Mouse (Mus musculus) T-helper 2 cell (primary cell): ENCODE results near the gene Slc12a6.
"Not testable (repeated sequence)": the region's sequence is repeated elsewhere in the genome, so short reads cannot be mapped to it uniquely, and the experiment has no call there.

Source experiments
- in situ Hi-C: fragments of 300-600 bp; cut with MboI, MseI; formaldehyde crosslinking; loops from one replicate; pipeline ENCODE4 v1.15.1; 2025; ENCODE audit warnings: high pct_unique_total_duplicates

Gene Slc12a6

GRCm38 (mm10) chr2:112261748-112262653 lies 3.6 kb upstream of the Slc12a6 start, which contains the start of gene Nop10:
Gene Nop10 (plus strand): TSS chr2:112261926.
- in situ Hi-C loops, result loop anchor here (25.0 kb wide), 2 partner anchors 225 to 1575 kb away; partner anchors contain the start of genes Arhgap11a, Aven, Chrm5 and Scg5

- in situ Hi-C loops, result loop anchor here (25.0 kb wide), 2 partner anchors 224 to 1574 kb away; partner anchors contain the start of genes Arhgap11a, Aven, Chrm5 and Scg5
Measured at GRCm38 (mm10) chr2:112262779-112263295, 2.8 kb upstream of the Slc12a6 start.

GRCm38 (mm10) chr2:112264364-112264763 lies 1.3 kb upstream of the Slc12a6 start:
- in situ Hi-C loops, result loop anchor here (25.0 kb wide), 2 partner anchors 223 to 1573 kb away; partner anchors contain the start of genes Arhgap11a, Aven, Chrm5 and Scg5

- in situ Hi-C loops, result loop anchor here (5.0 to 25.0 kb wide), 3 partner anchors 106 to 1571 kb away; partner anchors contain the start of genes Arhgap11a, Aven, Chrm5 and Scg5
Measured at GRCm38 (mm10) chr2:112266242-112266592, 592 bp downstream of the Slc12a6 start, which contains the start of gene Gm21985. Gene Gm21985 (plus strand): TSS chr2:112266314.

GRCm38 (mm10) chr2:112266780-112267179 lies 1.2 kb downstream of the Slc12a6 start:
- in situ Hi-C loops, result loop anchor here (5.0 to 25.0 kb wide), 3 partner anchors 106 to 1571 kb away; partner anchors contain the start of genes Arhgap11a, Aven, Chrm5 and Scg5

DNA sequence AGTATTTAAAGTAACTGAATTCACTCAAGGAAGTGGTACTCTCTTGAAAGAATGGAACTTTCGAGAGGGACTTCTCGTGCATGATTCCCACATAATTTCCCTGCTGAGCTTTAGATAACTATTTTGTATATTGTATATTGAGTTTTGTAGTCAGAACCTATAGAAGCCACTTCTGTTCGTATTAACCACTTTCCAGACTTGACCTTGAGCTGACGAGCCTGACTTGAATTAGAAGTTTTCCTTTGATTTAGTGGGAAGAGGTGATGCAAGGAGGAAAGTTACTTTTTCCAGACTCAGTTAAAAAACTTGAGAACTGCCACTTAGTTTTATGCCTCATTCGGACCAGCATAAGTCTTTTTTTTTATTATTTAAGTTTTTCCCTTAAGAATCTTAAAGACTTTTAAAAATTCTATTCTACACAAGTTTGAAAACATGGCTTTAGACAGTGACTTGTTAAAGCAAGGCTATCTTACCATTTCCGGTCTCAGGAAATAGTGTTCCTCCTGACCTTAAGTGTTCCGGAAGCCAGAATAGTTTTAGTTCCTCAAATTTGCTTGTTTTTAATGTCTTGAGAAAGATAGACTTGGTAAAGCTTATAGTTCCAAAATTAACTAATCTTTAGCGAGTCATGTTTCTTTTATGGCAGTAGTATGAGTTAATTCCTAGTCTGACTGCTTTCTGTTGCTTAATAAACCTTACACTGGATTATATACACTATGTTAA lies 2.1 kb downstream of the Slc12a6 start:
- in situ Hi-C loops, result loop anchor here (5.0 to 25.0 kb wide), 3 partner anchors 105 to 1570 kb away; partner anchors contain the start of genes Arhgap11a, Aven, Chrm5 and Scg5

DNA sequence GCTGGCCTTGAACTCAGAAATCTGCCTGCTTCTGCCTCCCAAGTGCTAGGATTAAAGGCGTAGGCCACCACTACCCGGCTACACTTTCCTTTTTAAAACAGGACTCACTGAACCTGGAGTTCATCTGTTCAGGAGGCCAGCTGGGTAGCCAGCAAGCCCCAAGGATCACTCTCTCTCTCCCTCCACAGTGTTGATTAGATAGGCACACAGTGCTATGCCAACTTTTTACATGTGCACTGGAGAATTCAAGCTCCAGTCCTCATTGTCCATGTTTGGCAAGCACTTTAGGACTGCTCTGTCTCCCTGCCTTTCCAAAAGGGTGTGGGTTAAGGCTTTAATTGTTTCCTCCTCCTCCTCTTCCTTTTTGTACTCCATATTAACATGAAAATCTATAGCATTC lies 4.4 kb downstream of the Slc12a6 start:
- in situ Hi-C loops, result loop anchor here (25.0 kb wide), 2 partner anchors 217 to 1567 kb away; partner anchors contain the start of genes Arhgap11a, Aven, Chrm5 and Scg5

GRCm38 (mm10) chr2:112272909-112273308 lies 7.3 kb downstream of the Slc12a6 start:
- in situ Hi-C loops, result loop anchor here (25.0 kb wide), 2 partner anchors 214 to 1564 kb away; partner anchors contain the start of genes Arhgap11a, Aven, Chrm5 and Scg5

DNA sequence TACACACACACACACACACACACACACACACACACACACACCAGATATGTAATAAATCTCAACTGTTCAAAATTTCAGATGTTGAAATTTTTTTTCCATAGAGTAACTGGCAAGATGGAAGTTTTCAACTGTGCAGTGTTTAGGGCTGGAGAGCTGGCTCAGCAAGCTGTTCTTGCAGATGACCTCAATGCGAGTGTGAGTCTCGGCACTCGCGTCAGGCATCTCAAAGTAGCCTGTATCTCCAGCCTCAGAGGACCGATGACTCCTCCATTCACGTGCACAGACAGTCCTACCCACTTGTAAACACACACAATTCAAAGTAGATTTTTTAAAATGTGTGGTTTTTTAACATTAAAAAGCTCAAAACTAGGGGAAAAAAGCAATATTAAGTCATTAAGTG lies 7.8 kb downstream of the Slc12a6 start:
- in situ Hi-C loops, result loop anchor here (25.0 kb wide), 2 partner anchors 214 to 1564 kb away; partner anchors contain the start of genes Arhgap11a, Aven, Chrm5 and Scg5

- in situ Hi-C loops, result no loop called here
Measured at GRCm38 (mm10) chr2:112276870-112277269, 11.2 kb downstream of the Slc12a6 start.

GRCm38 (mm10) chr2:112282846-112283245 lies 17.2 kb downstream of the Slc12a6 start:
- in situ Hi-C loops, result no loop called here

- in situ Hi-C loops, result no loop called here
Measured at GRCm38 (mm10) chr2:112284363-112285030, 18.9 kb downstream of the Slc12a6 start.

GRCm38 (mm10) chr2:112285031-112285390 lies 19.4 kb downstream of the Slc12a6 start:
- in situ Hi-C loops, result no loop called here

DNA sequence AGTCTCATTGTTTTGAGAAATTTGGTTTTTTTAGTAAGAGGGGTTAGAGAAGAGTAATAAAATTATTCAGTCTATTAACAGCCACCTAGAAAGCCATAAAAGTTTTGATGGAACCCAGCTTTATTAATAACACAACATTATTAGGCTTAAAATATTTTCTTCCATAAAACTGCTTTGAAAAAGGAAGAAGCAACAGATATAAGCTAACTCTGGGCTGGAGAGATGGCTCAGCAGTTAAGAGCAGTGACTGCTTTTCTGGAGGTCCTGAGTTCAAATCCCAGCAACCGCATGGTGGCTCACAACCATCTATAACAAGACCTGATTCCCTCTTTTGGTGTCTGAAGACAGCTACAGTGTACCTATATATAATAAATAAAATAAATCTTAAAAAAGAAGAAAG lies 20.4 kb downstream of the Slc12a6 start:
- in situ Hi-C loops, result not testable (repeated sequence)

- in situ Hi-C loops, result no loop called here
Measured at GRCm38 (mm10) chr2:112287059-112287458, 21.4 kb downstream of the Slc12a6 start.

DNA sequence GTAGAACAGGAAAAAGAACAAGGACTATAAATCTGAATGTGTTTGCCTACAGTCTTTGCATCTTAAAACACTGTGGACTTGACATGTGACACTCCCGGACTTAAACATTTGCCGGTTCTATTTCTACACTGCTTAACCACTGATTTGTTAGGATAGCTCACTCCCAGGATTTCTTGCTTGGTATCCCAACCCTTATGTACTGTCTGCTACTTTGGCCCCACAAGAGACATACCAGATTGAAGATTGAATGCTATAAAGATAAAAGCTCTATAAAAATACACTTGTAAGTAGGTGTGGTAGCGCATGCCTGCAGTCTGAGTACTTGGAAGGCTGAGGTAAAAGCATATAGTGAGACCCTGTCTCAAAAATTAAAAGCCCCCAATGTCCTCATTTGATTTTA lies 23.9 kb downstream of the Slc12a6 start:
- in situ Hi-C loops, result no loop called here

DNA sequence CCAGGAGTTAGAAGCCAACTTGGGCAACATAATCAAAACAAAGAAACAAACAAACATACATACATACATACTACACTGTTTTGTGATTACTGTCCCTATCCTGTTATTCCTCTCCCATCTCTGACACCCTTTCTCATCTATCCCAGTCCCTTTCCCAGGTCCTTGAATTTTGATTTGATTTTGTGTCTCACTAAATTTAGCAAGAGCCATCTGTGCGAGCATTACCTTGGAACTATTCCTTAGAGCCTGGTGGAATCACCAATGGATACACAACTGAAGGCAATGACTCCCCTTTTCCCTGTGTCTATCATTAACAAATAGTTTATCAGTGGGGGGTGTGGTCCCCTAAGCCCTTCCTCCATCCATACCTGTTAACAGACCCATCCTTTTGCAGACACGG lies 27.2 kb downstream of the Slc12a6 start:
- in situ Hi-C loops, result no loop called here

GRCm38 (mm10) chr2:112296211-112296610 lies 30.6 kb downstream of the Slc12a6 start:
- in situ Hi-C loops, result no loop called here

- in situ Hi-C loops, result no loop called here
Measured at GRCm38 (mm10) chr2:112298221-112298620, 32.6 kb downstream of the Slc12a6 start.

DNA sequence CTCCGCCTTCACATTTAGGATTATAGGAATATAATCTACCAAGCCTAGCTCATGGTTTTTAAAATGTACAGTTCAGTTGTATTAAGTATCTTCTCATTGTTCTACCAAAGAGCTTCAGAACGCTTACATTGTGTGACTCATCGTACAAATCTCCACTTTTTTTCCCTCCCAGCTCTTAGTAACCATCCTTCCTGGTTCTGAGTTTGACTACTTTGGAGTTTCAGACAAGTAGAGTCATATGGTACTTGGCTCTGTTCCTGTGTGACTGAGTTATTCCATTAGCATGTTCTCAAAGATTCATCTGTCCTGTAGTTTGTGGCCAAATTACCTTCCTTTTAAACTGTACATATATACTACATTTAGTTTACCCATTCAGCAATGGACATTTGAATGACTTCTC lies 43.0 kb downstream of the Slc12a6 start:
- in situ Hi-C loops, result no loop called here

- in situ Hi-C loops, result no loop called here
Measured at GRCm38 (mm10) chr2:112309161-112309600, 43.6 kb downstream of the Slc12a6 start.
